Mouse (Mus musculus) heart, adult 18-20 months (tissue): ENCODE data around the gene Otud1. TPM values are rescaled to one million over a fixed set of nuclear protein-coding genes. Genes with fewer than 3 reads are reported as not detected.

Experiments
- DNase-seq, 2 experiments: peaks; one replicate each; pipeline ENCODE4 v3.0.0; 2021 to 2022; ENCODE audit warnings: mixed read lengths in 1 of 2
- long read RNA-seq, 2 experiments: library from polyadenylated mRNA; stranded (forward); transcript quantifications; one replicate each; pipeline ENCODE4 v2.0.0; 2021
- total RNA-seq, 2 experiments: library from RNA; stranded (reverse); gene quantifications; 2 replicates each; pipeline ENCODE4 v1.2.3; 2021

The Otud1 gene
- total RNA-seq: 10 to 100 TPM; 27.3 to 43.5 TPM
- long read RNA-seq, experiment 1, transcript Otud1-201 (1 exons, 2,832 nt): major isoform, 33 of 33 reads
- long read RNA-seq, experiment 1, partial matches to known transcripts: 0 of 33 reads
- long read RNA-seq, experiment 1, other reads (novel, unspliced or antisense): 0 of 33 reads
- long read RNA-seq, experiment 2, transcript Otud1-201 (1 exons, 2,832 nt): major isoform, 12 of 12 reads
- long read RNA-seq, experiment 2, partial matches to known transcripts: 0 of 12 reads
- long read RNA-seq, experiment 2, other reads (novel, unspliced or antisense): 0 of 12 reads

DNA sequence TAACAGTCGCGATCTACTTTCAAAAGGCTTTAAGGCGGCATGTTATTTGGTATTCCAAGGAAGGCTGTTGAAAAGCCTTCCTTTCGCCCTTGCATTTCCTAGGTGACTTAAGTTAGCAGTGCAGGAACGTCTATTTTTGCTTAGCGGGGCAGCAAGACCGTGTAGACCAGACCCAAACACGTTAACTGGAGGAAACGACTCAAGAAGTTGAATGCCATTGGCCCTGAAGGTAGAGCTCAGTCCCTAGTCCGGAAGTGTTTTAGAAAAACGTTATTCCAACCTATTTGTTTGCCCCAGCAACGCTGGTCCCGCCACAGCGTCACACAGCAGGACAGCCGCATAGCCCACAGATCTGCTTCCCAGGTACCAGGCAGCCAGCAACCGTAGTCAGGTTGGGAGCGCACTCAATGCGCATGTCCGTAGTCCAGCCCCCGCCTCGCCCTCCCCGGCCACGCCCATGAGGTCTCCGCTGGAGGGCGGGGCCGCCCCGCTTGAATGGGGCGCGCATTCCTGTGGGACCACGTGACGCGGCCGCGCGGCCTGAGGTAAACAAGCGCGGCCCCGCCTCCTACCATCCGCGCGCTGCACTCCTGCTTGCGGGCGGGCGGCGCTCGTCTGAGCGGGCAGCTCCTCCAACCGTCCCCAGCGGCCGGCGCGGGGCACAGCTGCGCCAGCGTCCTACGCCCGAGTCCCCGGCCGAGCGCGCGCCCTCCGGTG lies at the start of gene Otud1:
Otud1 (plus strand) TSS at position 595 of the 717 bp plus-strand sequence.
- peak; percentile 97 for DNase-seq

DNA sequence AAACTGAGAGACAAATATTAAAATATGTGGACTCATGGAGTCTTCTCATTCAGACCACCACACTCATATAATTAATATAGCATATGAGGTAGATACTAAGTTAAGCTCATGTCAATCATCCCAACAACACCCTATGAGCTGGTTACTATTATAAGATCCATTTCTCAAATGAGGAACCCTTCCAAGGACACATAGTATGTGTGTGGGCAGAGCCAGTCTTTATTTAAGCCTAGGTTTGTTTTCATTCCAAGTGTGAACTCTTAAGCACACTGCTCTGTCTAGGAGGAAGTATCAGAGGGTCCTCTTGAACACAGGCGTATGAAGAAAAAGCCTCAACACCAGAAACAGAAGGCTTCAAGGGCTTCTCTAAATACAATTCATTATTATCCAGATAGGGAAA lies 49.7 kb upstream of the Otud1 start:
- peak in 1 of 2 experiments; percentile 20 for DNase-seq

DNA sequence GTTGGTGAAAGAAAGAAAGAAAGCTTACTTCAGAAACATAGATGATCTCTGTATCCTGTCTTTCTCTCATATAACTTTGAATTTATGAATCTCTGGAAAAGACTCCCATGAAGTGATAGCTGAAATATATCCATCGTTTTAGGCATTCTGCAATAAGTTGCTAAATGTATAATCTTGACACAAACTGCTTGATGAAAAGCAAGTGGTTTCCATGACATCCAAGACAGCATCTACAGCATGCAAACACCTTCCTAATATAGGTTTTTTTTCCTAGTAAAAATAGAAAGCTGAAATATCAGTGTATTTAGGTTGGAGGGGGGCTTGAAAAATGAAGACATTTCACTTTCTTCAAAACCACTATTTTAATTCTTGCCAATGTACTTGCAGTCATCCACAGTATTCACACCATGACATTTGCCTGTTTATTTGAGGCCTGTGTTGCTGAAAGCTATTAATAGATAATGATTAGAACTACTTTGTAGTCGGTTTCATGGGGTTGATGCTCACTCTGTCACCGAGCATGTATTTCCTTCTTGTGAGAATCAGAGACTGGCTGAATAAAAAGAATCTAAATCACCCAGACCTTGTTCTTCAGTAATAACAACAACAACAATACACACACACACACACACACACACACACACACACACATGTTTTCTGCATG lies 49.0 kb upstream of the Otud1 start:
- no peak for DNase-seq

DNA sequence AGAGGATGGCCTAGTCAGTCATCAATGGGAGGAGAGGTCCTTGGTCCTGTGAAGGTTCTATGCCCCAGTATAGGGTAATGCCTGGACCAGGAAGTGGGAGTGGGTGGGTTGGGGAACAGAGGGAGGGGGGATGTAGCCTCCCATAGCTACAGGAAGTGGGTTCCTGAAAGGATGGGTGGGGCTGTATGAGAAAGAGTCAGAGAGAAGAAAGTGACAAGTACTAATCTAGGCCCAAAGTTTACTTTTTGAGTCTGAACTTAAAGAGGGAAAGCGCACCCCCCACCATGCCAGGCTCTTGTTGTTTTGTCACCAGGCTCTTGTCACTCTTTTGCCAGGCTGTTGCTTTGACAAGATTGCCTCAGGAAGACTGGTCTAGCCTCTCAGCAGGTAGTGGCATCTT lies 35.5 kb upstream of the Otud1 start:
- no peak for DNase-seq

DNA sequence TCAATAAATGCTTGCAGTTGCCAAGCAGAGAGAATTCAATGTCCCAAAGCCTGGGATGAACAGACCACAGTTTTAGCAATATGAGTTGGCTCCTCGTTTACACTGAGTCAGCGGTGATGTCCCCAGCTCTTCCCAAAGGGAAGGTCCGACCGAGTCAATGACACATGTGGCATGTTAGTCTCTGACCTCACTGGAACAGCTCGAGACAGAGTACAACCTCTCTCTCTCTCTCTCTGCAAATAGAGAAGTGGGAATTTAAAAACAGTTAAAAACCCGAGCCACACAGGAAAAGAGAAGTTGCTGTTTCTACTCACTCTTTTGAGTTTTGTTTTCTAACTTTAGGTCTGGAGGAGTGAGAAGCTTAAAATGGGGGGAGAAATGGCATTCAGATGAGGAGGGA lies 30.5 kb upstream of the Otud1 start:
- peak in 1 of 2 experiments; percentile 30 for DNase-seq

DNA sequence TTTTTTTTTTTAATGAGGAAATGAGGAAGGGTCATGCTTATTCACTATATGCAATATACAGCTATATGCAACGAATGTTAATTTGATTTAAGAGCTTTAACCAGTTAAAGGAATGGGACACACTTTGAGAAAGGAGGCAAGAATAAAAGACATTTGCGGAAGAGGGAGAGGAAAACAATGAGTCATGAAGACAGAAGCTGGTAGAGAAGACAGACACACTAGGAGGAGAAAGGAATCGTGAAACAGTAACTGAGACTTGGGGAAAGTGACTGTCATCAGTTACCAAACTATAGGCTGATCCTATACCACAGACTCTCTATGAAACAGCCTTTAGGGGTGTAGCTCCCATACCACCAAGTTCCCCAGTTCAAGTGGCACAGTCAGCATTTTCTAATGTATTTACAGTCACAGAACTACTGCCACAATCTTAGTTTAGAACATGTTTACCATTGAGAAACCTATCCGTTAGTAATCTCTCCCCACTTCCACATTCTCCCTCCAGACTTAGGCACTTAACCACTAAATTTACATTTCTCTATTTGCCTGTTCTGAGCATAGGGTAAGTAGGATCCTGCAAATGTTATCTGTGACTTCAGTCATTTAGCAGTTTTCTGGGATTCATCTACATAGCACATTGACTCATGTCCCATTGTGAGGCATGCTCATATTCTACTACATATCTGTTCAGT lies 29.5 kb upstream of the Otud1 start:
- DNase-seq: no peak

DNA sequence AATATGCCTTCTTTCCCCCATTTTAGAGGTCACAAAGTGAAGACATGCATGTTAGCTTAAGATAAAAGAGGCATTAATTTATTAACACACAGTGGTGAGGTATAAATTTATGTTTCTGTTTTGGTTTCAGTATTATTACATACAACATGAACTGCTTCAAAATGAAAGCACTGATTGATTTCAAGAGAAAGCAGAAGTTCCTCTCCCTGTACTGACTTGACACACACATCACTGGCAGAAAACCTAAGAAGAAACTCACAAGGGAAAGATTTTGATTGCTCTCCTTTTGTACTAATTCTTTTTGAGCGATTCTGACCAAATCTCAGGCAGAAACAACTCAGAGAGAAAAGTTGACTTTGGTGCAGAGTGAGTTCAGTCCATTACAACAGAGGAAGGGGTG lies 27.0 kb upstream of the Otud1 start:
- no peak for DNase-seq

DNA sequence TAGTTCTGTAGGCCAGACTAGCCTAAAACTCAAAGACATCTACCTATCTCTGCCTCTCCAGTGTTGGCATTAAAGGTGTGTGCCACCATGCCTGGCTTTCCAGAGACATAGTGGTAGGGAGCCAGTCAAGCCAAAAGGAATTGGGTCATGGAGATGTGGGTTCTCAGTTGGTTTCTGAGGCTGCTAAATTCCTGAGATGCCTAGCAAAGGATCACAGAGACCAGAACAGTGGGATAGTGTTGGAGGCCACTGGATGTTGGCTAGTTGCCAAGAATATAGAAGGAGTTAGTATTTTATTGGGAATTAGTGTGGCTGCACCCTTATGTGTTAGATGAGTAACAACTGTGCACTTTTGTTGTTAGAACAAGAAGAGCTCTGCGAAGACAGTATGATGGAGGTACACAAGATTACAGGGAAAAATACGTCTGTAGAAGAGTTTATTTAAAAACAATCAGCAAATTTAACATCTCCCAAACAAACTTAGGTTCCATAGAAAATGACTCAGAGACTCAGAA lies 24.1 kb upstream of the Otud1 start:
- DNase-seq: no peak

DNA sequence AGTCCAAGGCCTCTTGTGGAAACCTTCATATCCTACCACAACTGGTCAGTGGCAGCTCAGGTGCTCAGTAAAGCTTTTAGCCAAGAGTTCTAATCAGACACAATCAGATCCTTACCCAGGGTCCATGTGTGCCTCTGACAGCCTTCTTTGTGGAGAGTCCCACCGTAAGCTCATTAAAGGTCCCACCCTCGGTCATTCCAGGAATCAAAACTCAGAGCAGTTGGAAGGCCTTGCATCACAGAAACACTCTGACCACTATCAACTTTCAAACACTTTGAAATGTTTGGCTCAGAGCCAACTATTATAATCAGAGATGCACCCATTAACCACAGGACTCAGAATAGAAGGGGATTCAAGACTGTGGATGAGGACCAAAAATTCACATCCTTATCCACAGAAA lies 12.4 kb upstream of the Otud1 start:
- DNase-seq: no peak

DNA sequence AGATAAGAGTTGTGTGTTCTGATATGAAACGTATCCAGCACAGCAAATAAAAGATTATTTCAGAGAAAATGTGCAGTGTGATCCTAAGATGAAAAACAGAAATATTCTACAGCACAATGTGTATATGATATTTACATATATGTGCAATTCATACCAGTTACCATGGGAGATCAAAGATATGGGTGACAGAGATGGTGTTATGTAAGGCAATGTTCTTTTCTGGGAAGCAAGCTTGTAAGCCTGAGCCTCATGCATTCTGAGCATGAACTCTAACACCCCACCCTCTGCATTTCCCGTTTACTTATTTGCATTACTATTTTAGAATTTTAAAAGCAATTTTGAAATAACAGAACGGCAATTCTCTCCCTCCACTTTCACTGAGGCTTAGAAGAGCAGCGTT lies 11.4 kb upstream of the Otud1 start:
- no peak for DNase-seq

DNA sequence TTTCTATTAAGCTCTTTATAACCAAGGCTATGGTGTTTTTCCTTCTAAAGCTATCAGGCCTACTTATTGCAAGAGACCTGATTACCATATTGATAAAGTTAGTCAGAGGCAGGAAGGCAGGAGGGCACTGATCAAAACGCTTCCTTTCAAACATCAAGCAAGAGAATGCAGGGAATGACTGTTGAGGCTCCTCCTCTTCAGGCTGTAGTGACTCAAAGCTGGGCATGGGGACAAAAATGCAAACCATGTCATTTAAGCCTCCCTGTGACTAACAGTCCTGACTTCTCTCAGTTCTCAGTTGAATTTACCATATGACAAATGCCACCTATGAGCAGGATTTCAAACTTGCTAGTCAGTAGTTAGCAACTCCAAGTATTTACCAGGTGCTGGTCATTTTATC lies 10.6 kb upstream of the Otud1 start:
- DNase-seq: peak; percentile 50 to 63

DNA sequence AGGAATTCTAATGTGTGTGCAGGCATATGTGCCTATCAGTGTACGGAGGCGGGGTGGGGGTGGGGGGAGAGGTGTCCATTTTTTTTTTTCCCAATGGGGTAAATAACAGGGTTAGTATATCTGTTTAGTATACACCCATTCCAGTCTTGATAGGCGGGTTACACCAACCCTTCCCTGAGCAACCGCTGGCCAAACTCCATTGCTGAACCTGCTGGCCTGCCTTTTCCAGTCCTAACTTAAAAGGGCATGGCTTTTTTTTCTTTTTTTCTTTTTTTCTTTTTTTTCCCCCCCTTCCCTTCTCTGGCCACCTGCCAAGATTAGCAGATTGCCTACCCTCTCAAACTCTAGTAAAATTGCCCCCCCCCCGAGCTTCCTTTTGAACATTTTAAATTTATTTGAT lies 1.1 kb upstream of the Otud1 start:
- DNase-seq: peak; percentile 15 to 32

DNA sequence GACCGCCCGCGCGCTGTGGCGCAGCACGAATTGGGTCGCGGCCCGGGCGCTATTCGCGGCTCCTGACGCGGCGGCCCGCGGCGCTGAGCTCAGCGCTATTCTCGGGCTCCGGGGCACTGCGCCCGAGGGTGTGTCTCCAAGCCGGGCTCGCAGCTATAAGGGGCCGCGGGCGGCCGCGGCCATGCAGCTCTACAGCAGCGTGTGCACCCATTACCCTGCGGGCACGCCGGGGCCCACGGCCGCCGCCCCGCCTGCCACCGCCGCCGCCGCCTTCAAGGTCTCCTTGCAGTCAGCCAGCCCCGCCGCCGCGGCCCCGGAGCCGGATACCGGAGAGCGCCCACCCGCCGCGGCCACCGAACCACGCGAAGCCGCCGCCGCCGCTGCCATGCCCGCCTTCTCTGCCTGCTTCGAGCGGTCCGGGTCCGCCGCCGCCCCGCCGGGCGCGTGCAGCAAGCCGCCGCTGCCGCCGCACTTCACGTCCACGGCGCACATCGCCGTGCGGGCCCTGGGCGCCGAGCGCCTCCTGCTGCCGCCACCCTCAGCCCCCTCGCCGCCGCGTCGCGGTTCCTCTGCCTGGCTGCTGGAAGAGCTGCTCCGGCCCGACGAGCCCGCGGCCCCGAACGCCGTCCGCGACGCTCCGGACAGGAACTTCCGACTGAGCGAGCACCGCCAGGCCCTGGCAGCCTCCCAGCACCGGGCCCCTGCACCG lies 483 bp downstream of the Otud1 start:
- DNase-seq: peak in 1 of 2 experiments; percentile 70

DNA sequence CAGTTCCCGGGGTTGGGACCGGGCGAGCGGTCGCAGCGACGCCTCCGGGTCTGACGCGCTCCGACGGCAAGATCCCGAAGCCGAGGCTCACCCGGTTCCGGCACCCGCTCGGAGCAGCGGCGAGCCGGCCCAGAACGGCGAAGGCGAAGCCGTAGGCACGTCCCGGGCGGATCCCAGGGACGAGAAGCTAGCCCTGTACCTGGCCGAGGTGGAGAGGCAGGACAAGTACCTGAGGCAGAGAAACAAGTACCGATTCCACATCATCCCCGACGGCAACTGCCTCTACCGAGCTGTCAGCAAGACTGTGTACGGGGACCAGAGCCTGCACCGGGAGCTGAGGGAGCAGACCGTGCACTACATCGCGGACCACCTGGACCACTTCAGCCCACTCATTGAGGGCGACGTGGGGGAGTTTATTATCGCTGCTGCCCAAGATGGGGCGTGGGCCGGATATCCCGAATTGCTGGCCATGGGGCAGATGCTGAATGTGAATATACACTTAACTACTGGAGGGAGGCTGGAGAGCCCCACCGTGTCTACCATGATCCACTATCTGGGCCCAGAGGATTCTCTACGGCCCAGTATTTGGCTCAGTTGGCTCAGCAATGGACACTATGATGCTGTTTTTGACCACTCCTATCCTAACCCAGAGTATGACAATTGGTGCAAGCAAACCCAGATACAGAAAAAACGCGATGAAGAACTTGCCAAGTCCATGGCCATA lies 1.3 kb downstream of the Otud1 start:
- DNase-seq: peak; percentile 38 to 74

DNA sequence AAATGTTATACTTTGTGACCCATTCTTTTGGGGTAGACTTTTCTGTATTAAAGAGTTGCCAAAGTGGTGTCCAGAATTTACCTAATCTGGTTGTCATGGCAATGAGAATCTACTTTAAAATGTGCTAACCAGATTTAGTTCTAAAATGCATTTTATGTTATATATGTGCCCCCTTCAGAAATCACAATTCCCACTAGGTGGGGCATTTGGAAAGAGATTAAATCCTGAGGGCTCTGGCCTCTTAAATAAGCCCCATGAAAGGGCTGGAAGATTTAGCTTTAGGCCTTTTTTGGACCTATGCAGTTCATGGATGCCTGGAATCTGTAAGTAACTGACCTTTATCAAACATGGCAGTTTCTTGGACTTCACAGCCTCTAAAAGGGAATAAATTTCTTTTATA lies 3.3 kb downstream of the Otud1 start:
- no peak for DNase-seq

DNA sequence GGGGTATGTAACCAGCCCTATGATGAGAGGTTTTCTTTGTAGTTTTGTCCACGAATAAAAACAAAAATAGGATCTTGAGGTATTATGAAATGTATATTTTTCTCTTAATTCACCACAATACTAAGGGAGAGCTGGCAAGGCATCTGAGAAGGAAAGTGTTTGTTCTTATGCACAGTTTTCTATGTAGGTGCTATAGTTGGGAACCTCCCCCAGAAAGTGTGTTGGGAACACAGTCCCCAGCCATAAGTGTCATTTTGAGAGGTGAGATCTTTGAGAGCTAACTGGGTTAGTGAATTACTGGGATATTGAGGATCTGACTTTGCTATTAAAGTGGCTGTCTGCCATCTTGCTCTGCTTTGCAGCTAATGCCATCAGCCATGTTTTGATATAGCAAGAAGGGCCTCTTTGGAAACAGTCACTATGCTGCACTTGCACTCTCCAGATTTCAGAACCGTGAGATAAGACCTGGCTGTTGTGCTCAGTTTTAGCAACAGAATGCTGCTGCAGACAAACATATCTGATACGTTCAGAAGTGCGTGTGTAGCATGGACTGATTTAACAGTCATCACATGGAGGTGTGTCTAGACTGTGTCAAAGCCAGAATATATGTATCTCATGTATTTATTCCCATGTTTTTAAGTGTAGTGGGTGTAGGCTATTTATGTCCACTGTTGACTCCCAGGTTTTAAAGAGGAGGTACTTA lies 5.7 kb downstream of the Otud1 start:
- DNase-seq: peak; percentile 38 to 58

DNA sequence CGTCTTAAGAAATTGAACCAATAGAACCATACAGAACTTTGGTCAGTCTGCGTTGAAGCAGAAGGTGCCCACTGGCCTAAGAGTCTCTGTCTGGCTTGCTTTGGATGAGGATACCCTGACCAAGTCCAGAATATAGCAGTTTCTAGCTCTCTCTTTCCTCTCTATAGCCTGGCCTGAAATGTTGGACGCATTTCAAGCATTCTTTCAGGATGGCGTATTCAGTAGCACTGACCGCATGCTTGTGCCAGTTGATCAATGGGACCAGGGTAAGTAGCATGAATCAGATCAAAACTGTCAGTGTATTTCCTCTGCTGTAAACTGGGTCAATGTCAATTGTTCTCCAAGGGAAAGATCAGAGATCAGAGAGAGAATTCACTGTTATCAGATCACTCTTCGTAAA lies 6.6 kb downstream of the Otud1 start:
- peak in 1 of 2 experiments; percentile 42 for DNase-seq

DNA sequence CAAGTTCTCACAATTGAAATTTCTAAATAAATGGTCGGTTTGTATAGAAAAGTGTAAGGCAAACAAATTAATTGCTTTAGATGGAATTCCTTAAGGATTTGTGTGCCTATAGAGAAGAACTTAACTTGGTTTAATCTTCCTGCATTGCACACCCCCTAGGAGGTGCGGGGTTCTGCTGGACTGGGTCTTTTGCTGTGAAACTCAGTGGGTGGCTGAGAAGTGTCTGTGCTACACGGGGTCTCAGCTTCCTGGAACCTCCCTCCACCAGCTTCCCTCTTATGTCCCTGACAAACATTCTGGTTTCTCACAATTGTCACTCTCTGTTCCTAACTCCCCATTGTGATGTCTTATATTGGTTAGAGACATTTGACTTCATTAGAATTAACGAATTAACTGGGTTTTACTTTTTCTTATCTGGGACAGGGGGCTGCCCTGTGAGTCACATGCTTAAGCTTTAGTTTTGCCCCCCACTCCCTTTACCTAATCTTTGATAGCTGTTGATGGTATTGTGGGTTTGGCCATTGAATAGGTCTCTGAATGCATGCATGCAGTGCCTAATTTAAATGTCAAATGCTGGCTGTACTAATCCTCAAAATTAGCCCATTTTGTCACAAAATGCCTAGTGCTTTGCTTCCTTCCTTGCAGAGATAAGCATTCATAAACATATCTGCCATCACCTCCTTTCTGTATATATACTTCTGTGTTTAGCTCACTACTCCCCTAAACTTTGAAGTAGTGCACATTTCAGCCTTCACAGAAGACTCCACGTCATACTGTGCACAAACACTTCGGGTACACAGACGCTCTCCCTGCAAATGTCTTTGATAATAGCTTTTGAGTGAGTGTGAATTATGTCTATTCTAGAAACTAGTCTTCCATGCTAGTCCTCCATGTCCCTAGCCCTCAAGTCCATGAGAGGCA lies 7.3 kb downstream of the Otud1 start:
- DNase-seq: no peak

DNA sequence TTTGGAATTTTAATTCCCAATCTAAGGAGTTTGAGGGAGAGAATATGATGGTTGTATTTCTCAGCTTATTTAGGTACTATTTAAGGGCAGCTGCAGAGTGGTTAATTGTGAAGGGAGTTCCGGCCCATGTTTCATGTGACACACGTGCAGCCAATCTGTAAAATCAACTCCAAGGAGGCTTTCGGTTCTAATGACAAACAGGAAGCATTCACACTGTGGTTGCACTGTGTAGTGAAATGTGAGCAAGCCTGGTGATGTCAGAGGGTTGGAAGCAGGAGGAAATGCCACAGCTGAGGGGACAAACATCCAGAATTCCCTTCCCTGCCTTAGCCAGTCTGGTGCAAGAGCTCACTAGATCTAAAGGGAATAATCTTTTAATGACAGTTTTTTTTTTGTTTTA lies 8.3 kb downstream of the Otud1 start:
- DNase-seq: peak in 1 of 2 experiments; percentile 73
